Mouse (Mus musculus): Measurements from ENCODE around the gene Ccl6.

- TF ChIP-seq POLR2A (IDR thresholded peaks at IDR 0.05; ENCODE audit: control insufficient read depth, extremely low read depth, insufficient read depth, low read length, poor library complexity) (no peak), CTCF (IDR thresholded peaks at IDR 0.05; ENCODE audit: borderline replicate concordance, control insufficient read depth, extremely low read depth, insufficient read depth, low read length, poor library complexity) (no peak)
Measured at GRCm38 (mm10) chr11:83572834-83573233, 20.1 kb downstream of the Ccl6 start.
